Mouse (Mus musculus) cerebellum, postnatal 36 days (tissue): Measurements from ENCODE around the gene Sbf2.
A peak's percentile ranks its signal among the peaks of the same experiment; 100 is the strongest.

Source experiments
- DNase-seq, 2 experiments: peaks; one replicate each; pipeline ENCODE4 v3.0.0; 2021 to 2022; ENCODE audit warnings: mixed read lengths in 2 of 2

Gene Sbf2

DNA sequence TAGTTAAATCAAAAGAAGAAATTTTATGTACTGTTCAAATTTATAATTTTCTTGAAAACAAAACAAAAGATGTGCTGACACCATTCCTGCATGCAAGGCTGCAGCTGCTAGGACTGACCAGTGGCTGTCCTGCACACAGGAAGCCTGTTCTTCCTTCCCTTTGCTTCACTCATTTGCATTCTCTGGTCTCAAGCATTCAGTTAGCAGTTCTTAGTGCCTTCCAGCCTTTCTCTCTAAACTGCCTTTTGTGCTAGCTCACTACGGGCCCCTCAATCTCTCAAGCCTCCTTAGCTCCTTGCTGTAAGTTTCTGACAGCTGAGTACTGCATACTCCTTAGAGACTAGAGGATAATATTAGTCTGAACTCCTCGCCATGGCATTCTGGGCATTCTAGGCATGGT is 227.2 kb downstream of the Sbf2 start:
- no peak for DNase-seq

DNA sequence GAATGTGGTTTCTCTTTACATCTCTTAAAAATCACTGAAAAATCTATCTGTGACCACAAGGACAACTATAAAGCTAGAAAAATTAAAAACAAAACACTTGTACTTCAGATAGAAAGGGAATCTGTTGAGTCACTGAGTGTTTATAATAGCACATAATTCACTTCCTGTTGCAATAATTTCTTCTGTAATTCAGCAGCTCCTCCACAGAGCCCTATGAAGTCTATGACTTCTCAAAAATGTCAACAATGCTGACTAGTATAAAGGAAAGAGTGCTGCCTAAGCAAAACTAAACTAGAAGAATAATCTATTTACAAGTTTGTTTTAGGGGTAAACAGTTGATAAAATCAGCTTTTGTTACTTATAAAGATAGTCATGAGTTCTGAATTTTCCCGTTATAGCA is 229.2 kb downstream of the Sbf2 start:
- no peak for DNase-seq

DNA sequence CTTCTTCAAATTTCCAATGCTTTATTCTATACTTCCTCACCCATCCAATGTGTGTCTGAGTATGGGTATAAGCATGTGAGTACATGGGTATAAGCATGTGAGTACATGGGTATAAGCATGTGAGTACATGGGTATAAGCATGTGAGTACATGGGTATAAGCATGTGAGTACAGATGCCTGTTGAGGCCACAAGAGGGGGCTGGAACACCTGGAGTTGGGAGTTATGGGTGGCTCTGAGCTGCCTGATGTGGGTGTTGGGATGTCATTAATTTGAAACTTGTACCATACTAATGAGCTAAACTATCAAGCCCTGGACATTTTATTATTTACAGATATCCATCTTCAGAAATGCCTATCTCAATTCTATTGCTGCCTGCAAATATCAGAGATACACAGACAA is 230.4 kb downstream of the Sbf2 start:
- no peak for DNase-seq

DNA sequence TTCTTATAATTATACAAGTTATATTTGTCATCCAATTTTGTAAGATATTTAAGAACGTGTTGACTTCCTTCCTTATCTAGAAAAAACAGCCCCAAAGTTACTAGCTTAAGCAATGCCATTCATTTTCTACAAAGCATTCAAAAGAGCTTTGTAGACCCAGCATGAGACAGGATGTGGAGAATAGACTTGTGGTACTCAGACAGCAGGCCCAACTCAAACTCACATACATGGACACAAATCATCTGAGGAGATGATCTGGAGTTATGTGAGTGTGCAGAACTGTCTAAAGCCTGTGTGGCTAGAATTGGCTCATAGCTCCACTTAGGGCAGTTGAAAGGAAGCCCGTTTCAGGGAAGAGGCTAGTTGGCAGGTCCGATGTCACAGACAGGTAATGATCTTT is 233.1 kb downstream of the Sbf2 start:
- no peak for DNase-seq

DNA sequence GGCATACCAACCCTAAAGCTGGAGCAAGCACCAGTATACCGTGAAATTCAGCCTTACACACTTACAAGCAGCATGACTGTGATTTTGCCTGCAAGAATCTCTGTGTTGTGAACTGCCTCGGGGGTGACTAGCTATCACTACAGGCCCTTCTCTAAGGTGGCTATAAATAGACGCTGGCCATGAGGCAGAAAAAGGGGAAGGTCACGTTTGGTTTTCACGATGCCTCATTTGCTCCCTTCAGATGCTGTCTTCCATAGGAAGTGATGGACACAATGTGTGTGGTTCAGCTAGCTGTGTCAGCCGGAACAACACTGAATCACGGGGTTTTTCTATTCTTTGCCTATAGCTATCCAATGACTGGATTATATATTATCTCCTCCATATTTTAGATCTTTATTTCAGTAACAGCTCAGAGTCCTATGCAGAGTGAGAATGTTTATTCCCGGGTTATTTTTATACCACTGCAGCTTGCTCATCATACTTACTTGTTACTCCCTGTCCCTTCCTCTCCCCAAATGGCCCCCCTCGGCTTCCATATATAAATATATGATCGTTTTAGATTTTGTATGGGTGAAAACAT is 235.3 kb downstream of the Sbf2 start:
- no peak for DNase-seq

DNA sequence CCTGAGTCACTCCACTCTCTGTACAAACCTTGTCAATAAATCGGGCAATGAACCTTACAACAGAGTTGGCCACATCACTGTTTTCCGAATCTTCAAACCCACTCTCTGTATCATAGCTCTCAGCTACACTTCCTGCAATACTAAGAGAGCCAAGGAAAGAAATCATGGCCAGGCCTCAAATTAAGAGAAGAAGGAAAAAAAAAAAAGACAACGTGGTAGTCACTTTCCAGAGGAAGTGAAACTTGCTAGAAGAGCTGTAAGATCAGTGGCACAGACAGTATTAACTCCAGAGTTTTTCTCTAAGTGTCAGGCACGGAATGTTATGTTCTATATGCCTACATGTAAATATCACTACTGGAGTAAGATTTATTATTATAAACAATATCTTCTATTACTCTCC is 242.2 kb downstream of the Sbf2 start:
- DNase-seq = no peak

DNA sequence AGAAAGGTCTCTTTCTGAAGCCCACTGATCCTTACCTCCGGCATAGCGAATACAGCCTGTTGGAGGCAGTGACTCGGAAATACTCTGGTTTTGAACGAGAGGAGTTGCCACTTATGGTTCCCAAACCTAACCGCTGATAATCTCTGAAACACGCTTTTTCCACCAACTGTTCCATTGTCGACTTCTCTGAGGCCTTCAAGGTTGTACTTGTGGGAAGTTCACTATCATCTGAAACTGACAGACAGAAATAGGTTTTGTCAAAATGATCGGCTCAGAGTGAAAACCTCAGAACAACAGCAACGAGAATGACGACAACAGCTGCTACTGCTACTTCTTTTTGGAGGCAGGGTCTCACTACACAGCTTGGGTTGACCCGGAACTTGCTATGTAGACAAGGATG is 252.7 kb downstream of the Sbf2 start:
- no peak for DNase-seq

DNA sequence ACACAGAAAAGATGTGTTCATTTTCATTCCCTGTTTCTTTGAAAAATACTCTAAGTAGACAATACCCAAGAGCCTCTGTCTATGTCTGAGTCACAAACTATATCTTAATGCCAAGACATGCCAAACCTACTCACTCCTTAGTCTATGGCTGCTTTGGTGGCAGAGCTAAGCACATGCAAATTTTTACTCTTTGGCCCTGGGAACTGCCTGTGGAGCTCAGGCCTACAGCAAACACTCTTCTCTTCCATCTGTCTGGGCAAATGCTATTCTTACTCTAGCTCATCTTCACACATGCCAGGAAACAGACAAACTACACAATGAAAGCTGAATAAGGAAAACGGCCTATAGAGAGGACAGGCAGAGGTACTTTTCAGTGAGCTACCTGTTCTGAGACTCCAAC is 253.2 kb downstream of the Sbf2 start:
- no peak for DNase-seq

DNA sequence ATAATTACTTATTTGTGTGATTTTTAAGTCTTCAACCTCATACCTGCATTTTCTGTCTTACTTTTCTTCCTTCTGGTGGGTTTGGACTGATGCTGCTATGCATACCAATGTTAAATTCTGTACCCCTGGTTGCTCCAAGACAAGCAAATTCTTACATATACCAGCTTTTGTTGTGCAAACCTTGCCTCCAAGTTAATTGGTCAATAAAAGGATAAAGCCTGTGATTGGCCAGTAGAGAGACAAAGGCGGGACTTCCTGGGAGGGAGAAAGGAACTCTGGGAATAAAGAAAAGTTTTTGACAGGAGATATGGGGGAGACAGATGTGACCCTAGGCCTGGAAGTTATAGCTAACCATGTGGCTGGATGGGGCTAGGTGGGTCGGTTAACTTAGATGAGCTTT is 255.3 kb downstream of the Sbf2 start:
- no peak for DNase-seq

DNA sequence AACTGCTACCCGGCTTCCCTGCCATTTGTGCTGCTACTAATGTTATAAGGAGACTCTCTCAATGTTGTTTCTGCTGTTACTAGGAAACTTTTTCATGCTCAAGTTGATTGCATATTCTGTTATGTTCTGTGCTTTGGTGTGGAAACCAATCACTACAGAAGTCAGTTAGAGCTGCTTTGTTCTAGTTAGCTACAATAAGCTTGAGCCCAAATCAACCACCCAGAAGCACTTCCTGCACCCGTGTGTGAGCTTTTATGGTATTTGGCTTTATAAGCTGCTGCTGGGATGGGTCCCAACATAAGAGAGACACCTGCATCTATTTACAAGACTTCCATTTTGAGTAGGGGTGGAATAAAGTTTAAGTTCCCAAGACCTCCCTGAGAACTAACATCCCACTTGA is 260.8 kb downstream of the Sbf2 start:
- DNase-seq = no peak

DNA sequence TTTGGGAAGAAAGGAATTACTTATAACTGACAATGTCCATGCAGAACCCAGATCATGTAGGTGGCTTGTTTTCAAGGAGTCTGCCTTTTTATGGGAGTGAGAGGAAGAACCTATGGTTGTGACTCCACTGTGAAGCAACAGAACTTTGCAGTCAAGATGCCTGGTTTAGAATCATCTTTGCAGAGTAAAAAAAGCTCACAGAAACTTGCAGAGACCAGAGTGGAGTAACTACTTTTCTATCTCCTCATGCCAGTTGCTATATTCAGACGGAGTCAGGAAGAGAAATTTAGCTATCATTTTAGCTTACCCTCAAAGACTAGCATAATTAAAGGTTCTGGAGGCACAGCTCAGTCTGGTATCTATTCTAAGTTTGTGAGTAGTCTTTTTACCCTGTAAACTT is 267.5 kb downstream of the Sbf2 start:
- no peak for DNase-seq

DNA sequence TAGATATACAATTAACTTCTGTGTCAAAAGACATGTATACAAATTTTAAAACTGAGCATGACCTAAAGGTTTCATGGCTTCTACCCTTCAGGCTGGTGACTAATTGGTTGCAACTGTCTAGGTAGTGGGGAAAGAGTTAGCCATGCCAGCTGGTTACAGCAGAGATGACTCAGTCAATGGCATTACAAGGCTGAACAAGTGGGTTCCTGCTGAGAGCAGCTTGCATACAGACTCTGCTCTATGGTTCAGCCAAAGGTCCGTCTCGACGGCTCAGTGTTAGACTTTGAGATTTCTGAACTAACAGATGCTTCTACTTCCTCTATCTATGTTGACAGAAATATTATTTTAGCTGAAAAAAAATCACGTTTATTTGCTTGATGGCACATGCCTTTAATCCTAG is 277.1 kb downstream of the Sbf2 start:
- DNase-seq = peak; percentile 40 to 48

DNA sequence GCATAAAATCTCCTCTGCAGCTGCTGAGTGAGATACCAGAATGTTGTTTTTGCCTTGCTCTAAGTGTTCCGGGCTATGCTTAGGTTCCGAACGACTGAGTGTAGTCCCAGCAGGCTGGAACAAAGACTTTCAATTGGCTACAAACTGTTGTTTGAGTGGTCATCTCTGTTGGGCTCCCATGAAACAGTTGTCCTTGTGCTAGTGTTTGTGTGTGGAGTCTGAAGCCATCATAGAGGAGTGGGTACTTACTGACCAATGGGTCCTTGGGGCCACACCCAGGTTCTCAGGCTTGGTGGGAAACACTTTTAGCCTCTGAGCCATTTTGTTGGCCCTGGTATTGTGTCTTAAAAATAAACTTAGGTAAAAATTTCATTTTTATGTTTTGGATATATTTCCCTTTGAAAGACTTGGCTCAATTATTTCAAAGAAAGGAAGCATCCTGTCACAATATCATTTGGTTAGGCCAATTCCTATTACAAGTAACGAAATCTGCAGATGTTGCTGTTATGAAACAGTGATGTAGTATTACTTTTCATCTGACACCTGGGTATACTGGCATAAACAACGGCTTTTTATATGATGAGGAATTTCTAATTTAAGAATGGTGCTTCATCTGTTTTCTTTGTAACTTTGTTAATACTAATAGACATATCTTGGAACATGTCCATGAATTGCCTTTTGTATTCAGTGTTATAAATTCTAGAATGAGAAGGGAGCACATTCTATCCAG is 289.2 kb downstream of the Sbf2 start:
- DNase-seq = no peak

DNA sequence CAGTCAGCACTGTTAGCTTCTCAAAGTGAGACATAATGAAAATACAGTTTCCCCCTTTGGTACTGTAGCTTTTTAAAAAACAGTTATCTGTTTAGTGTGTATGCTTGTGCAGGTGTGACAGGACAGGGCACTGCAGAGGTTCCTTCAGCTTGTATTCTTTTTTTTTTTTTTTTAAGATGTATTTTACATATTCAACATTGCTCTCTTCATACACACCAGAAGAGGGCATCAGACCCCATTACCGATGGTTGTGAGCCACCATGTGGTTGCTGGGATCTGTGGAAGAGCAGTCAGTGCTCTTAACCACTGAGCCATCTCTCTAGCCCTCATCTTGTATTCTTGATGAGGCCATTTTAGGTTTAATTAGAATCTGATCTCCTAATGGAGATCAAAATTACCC is 289.9 kb downstream of the Sbf2 start:
- DNase-seq = no peak

DNA sequence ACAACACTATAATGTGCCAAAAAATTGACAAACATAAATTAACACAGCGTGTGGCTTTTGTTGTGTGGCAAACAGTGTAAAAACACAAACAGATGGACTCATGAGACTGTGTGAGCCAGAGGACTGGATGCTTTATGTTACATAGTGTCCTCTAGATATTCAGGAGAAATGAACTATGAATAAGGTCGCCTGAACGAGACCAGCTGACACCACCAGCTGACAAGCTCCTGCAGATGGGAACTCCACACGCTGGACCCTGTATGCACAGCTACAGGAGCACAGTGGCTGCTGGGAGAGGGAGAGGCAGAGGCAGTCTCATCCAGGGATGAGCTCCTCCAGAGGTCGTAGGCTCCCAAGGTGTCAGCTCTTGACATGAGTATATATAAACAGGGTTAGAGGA is 293.6 kb downstream of the Sbf2 start:
- no peak for DNase-seq

DNA sequence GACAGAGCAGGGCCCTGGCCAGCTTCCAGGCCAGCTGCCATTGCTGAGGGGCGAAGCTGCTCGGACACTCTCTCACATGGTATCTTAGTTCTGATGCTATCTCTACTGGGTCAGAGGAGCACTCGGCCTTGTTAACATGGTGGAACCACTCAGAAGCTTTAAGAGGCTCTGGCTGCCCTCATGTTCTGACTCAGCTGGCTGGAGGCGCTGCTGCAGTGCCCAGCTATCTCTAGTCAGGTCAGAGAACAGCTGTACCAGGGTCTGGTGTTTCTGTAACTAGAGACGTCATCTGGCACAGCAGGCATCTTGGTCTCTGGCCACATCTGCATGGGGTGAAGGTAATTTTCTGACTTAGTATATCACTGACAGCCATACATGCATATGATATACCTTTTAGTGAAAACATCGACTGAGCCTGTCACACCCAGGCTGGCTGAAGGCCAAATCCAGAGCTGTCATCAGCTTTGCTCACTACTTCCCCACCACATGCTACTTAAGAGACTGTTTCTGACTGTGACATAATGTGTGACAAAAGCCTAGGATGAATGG is 295.7 kb downstream of the Sbf2 start:
- DNase-seq = no peak

DNA sequence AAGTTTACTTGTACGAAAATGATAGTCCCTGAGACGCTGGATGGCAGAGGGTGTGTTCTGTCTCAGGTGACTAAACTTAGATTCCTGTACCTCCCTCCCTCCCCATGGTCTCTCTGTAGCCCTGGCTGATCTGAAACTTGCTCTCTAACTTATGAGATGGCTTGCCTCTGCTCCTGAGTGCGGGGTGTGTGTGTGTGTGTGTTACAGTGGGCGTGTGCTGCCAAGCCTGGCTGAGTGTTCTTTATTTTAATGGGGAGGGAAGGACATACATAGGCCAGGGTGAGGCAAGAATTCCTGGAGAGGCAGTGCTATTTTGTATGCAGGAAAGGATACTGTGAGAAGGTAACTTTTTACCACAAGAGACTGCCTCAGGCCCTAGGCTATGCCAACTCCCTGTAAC is 297.3 kb downstream of the Sbf2 start:
- DNase-seq = no peak

DNA sequence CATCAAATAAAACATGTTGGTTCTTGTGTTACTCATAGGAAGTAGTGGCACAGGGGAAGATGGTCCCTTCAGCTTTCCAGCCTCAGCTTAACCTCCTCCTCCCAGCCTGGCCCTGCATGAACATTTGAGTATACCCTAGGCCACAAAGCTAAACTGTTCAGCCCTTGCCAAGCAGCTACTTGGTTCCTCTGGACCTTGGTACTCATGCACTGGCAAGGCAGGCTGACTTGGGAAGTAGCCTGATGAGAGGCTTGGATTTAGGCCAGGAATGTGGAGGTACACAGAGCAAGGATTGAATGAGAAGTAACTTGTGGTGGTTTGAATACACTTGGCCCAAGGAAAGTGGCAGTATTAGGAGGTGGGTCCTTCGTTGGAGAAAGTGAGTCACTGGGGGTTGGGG is 299.4 kb downstream of the Sbf2 start:
- DNase-seq = no peak

DNA sequence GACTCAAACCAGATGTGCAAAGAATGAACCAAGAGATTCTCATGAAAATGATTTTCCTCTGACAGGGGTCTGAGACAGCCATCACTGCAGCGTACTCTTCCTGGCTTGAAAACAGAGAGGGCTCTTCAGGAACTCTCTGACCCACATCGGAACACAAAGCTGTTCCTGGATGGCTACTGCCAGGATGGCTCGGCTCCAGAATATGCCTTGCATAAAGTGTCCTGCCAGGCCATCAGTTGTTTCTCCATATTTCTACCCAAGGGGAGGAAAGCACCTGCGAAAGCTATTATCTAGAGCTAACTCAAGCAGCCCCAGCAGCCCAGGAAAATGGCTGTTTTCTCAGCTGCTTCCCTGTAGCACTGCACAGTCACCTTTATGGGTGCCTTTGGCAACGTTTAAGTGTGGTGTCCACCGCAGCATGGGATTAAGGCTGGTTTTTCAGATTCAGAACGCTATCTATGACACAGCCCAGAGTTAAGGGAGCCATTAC is 300.3 kb downstream of the Sbf2 start:
- DNase-seq = peak; percentile 74 to 75

DNA sequence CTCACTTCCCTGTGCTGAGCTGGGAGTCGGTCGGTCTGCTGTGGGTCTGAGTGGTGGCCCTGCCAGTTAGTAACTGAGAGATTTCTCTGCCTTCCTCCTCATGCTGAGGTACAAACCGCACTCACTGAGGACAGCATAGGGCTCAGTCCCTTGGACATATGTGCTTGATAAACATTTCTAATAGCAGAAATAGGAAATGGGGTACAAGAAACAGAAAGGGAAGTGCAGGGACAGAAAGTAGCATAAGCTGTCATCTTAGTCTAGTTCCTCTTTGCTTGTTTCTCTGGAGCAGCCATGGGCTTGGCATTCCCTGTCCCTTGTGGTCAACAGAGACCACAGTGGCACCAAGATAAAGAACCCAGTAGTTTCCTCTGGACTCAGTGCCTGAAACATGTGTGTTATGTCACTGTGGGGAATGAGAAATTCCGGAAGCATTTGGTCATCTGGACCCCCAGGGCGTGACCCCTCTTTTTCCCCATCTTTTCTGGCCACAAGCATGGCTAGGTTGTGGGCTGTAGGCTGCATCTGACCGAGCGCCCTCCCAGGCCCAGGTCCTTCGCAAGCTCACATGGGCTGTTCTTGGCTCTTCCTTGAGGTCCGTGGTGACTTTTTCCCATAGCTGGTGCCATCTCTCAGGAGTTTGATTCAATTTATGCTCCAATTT is 301.2 kb downstream of the Sbf2 start:
- no peak for DNase-seq

DNA sequence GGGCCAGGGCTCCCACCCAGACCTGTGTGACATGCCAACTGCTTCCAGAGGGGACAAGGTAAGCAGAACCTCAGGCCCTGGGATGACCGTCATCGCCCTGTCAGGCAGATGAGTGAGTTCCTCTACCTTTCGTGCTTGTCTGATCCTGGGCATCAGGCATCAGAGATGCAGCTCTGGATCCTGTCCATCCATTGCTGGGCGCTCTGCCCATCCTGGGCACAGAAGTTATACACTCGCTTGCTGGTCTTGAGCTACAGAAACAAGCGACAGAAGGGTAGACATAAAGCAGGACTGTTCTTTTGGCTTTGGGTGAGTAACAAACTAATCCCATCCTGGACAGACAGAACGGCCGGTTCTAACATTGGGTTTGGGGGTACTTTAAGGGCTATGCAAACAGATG is 305.5 kb downstream of the Sbf2 start:
- DNase-seq = peak; percentile 47 to 54

DNA sequence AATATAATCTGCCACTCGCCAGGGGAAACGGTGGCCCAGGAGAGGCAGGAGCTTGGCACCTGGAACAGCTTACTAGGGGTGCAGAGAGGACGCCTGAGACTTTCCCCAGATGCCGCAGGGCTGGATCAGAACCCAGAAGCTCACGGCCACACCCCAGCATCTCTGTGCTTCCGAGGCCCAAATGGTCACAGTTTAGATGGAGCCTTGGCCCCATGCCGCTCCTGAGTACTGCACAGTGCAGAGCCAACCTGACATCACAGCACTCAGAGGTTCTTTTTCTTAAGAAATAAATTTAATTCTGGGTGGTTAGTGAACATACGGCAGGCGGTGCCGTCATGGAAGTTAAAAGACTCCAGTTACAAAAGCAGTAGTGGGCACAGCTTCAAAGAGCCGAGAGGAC is 307.0 kb downstream of the Sbf2 start:
- no peak for DNase-seq

DNA sequence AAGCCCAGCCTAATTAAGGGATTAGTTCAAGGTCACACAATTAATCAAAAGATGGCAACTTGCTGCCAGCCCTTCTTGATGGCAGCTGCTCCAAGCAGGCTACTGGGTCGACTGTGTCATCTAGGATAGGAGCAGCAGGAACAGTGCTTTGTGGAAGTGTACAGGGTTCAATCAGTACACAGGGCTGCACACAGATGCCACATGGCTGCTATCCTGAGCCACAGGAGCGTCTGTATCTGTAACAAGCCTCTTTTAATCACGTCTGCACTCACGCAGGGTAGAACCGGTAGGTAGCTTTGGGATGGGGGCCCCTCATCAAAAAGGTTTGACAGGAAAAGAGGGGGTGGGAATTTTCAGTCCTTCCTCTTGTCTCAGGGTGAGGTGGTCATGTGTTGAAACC is 308.4 kb downstream of the Sbf2 start:
- no peak for DNase-seq

DNA sequence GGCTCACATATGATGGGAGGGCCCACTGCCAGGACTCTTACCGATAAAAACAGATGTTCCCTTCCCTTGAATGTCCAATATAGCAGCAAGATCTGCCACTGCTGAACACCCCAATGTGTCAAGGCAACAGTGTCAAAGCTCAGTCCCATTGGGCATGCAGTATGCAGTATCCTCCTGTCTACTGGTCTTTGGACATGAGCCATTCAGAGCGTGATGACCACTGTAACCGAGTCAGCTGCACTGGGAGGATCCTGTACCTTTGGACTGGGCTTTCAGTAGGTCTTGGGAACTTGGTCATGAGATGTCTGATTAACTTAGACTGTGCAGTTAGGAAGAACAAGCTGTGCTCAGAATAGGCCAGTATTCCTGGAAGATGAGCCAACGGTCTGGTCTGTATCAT is 309.2 kb downstream of the Sbf2 start:
- DNase-seq = no peak
